Mouse (Mus musculus): Measurements from ENCODE around the gene F12.

DNA sequence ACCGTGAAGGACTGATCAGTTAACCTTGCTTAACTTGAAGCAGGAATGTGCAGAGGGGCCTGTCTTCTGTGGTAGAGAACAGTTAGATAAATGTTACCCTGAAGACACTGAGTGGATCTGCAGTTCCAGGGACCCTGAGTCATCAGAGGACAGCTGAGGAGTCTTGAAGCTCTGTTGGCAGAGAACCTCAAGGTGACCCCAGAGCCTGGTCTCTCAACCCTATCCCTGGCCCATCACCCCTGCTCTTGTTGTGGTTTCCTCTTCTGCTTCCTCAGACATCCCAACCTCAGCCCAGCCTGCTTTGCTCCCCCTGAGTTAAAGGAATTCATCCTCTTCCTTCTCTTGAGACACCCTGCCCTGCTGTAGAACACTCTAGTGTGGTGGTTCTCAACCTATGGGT is 28.5 kb downstream of the F12 start, which contains the start of gene Slc34a1:
- no peak for TF ChIP-seq CTCF (IDR thresholded peaks at IDR 0.05; ENCODE audit: low read depth, low read length)
- TF ChIP-seq POLR2A (IDR thresholded peaks at IDR 0.05; ENCODE audit: borderline replicate concordance, low read depth, low read length) = no peak
